Mouse (Mus musculus) forebrain, embryonic 12.5 days (tissue): ENCODE measurements around the gene Steap1. TPM values are rescaled to one million over a fixed set of nuclear protein-coding genes. Genes with fewer than 3 reads are reported as not detected.

Experiments used
- ATAC-seq: fragments of 200-750 bp; cut with Nextera tagmentation; 2 replicates; pipeline ENCODE4 v1.8.0; 2017; ENCODE audit warnings: moderate TSS enrichment; ENCODE audit not compliant: low FRiP score
- H3K27ac ChIP-seq: fragments of 300-500 bp; sonication (generic); 2 replicates; pipeline ENCODE4 v1.5.1; 2016; ENCODE audit warnings: mild to moderate bottlenecking
- H3K27me3 ChIP-seq: fragments of 300-500 bp; sonication (generic); 2 replicates; pipeline ENCODE4 v1.6.1; 2016; ENCODE audit warnings: mild to moderate bottlenecking
- H3K36me3 ChIP-seq: fragments of 300-500 bp; sonication (generic); replicated peaks from 2 replicates; pipeline ENCODE4 v1.6.1; 2016; ENCODE audit warnings: mild to moderate bottlenecking
- H3K4me1 ChIP-seq: fragments of 300-500 bp; sonication (generic); 2 replicates; pipeline ENCODE4 v1.6.1; 2016
- H3K4me2 ChIP-seq: fragments of 300-500 bp; sonication (generic); 2 replicates; pipeline ENCODE4 v1.6.1; 2016; ENCODE audit warnings: mild to moderate bottlenecking, moderate library complexity
- H3K4me3 ChIP-seq: fragments of 300-500 bp; sonication (generic); replicated peaks from 2 replicates; pipeline ENCODE4 v1.5.1; 2016; ENCODE audit warnings: mild to moderate bottlenecking
- H3K9ac ChIP-seq: fragments of 300-500 bp; sonication (generic); 2 replicates; pipeline ENCODE4 v1.6.1; 2016; ENCODE audit warnings: mild to moderate bottlenecking
- H3K9me3 ChIP-seq: fragments of 300-500 bp; sonication (generic); 2 replicates; pipeline ENCODE4 v1.6.1; 2016
- WGBS: fragments of 180-500 bp; shearing (Covaris S2); methylation state at CpG from one replicate; pipeline ENCODE4 v1.1.7; 2016; 5-methylcytosine and 5-hydroxymethylcytosine counted together
- polyA plus RNA-seq: library from polyadenylated mRNA; unstranded; fragments of >200 nt; fragmentation: Nextera tagmentation; extraction: Ambion mirVana; gene quantifications from 2 replicates; pipeline ENCODE4 v1.2.1, GENCODE M21; 2016

Gene Steap1
- 3.7 and 4.3 TPM in 2 replicates for polyA plus RNA-seq

GRCm38 (mm10) chr5:5748866-5749682 is at the start of gene Steap1:
Gene Steap1, minus strand, starts transcription at chr5:5749326.
- peak; percentile 95 for ATAC-seq
- H3K27ac ChIP-seq, result no peak within 1 kb of the TSS
- under 1% methylated on average over 70 of the region's 75 CpGs for WGBS

DNA sequence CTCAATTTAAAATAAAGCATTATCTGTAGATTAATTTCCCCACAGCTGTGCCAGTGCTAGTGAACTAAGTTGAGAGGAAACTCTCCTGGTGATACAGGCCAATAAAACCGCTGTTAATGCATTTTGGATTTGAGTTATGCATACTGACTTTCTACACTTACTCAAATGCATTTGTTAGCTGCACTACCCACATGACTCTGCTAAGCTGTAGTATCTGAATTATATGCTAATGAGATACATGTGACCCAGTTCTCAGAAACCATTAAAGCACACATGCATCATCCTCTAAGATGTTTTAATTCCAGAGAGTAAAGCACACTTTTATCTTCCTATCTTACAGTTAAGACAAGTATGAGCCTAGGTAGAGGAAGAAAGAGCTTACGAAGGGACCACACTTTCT is 38.0 kb upstream of the Steap1 start:
- 88% methylated on average over 2 of the region's 2 CpGs for WGBS
- no peak for ATAC-seq
- H3K9ac ChIP-seq, result no peak overlapping the region
- H3K27me3 ChIP-seq, result no peaks in the 10 kb centered on the region
- no peak overlapping the region for H3K4me2 ChIP-seq
- H3K9me3 ChIP-seq, result no peaks in the 10 kb centered on the region
- H3K4me1 ChIP-seq, result no peaks in the 10 kb centered on the region
- no peak overlapping the region for H3K27ac ChIP-seq
- no peaks in the 10 kb centered on the region for H3K36me3 ChIP-seq
- no peak overlapping the region for H3K4me3 ChIP-seq

More at GRCm38 (mm10) chr5:5748866-5749682, at the start of gene Steap1:
- H3K4me2 ChIP-seq, result peak within 1 kb of the TSS; percentile 92
- no peaks in the 10 kb centered on the region for H3K36me3 ChIP-seq
- peaks cover 10% of the 10 kb centered on the region for H3K27me3 ChIP-seq
- peaks cover 7% of the 10 kb centered on the region; the same call in 1 of the 2 replicates for H3K4me1 ChIP-seq
- H3K9me3 ChIP-seq, result no peaks in the 10 kb centered on the region
- peak within 1 kb of the TSS; percentile 63 for H3K4me3 ChIP-seq
- H3K9ac ChIP-seq, result peak within 1 kb of the TSS; percentile 59

GRCm38 (mm10) chr5:5756392-5757019 is 7.4 kb upstream of the Steap1 start:
- H3K9me3 ChIP-seq, result no peaks in the 10 kb centered on the region
- WGBS, result 72% methylated on average over 3 of the region's 3 CpGs
- H3K9ac ChIP-seq, result no peak overlapping the region
- H3K4me2 ChIP-seq, result no peak overlapping the region
- H3K4me1 ChIP-seq, result no peaks in the 10 kb centered on the region
- no peaks in the 10 kb centered on the region for H3K36me3 ChIP-seq
- no peak overlapping the region for H3K4me3 ChIP-seq
- ATAC-seq, result no peak
- no peaks in the 10 kb centered on the region for H3K27me3 ChIP-seq
- no peak overlapping the region for H3K27ac ChIP-seq

DNA sequence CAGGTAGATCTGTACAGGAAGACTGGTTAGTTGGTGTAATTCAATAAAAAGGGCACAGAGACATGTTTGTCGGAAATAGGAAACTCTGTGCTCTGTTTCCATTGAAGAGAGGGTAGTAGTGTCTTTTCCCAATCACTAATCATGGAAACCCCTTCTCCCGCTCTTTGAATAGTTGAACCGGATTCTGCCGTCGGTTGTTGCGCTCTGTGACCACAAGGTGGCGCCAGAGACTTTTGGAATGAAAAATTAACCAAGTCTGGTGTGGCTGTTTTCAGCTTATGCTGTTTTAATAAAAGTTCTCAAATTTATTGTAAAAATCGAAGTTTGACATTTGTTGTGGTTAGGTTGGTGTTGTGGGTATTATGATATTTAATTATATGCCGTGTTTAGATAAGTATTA is 5.9 kb upstream of the Steap1 start:
- ATAC-seq, result peak; percentile 14; the same call in 1 of the 2 replicates
- peaks cover 3% of the 10 kb centered on the region; the same call in 1 of the 2 replicates for H3K27me3 ChIP-seq
- H3K9ac ChIP-seq, result no peak overlapping the region
- no peak overlapping the region for H3K27ac ChIP-seq
- no peaks in the 10 kb centered on the region for H3K9me3 ChIP-seq
- H3K36me3 ChIP-seq, result no peaks in the 10 kb centered on the region
- H3K4me1 ChIP-seq, result no peaks in the 10 kb centered on the region
- 2% methylated on average over 9 of the region's 9 CpGs for WGBS
- H3K4me3 ChIP-seq, result no peak overlapping the region
- no peak overlapping the region for H3K4me2 ChIP-seq

- H3K4me1 ChIP-seq, result peaks cover 7% of the 10 kb centered on the region; the same call in 1 of the 2 replicates
- no peaks in the 10 kb centered on the region for H3K9me3 ChIP-seq
- peak overlapping the region; percentile 92 for H3K4me2 ChIP-seq
- peaks cover 10% of the 10 kb centered on the region for H3K27me3 ChIP-seq
- H3K27ac ChIP-seq, result no peak overlapping the region
- H3K9ac ChIP-seq, result peak overlapping the region; percentile 59; the same call in 1 of the 2 replicates
- under 1% methylated on average over 13 of the region's 13 CpGs for WGBS
- H3K36me3 ChIP-seq, result no peaks in the 10 kb centered on the region
- peak; percentile 71 for ATAC-seq
- peak overlapping the region; percentile 63 for H3K4me3 ChIP-seq
These were observed 671 bp upstream of the Steap1 start for GRCm38 (mm10) chr5:5749772-5750222.

DNA sequence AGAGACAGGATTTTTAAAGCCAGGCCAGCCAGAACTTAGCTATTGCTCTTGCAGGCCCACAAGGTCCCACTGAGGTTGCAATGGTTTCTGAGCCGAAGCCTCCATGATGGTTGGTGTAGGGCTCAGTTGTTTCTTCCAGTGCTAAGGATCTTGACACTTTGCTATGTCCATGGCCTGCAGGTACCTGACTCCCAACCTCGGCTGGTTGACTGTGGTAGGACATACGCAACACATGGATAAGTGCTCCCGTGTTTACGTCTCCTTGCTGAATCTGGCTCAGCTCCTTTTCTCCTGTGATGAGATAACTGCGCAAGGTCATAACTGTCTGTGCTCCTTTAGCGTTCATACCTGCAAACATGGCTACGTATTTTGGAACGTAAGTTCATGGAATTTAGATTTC is 14.7 kb downstream of the Steap1 start:
- H3K36me3 ChIP-seq, result no peaks in the 10 kb centered on the region
- H3K27ac ChIP-seq, result no peak overlapping the region
- H3K27me3 ChIP-seq, result no peaks in the 10 kb centered on the region
- H3K9me3 ChIP-seq, result no peaks in the 10 kb centered on the region
- no peak overlapping the region for H3K4me3 ChIP-seq
- 94% methylated on average over 9 of the region's 9 CpGs for WGBS
- H3K4me1 ChIP-seq, result no peaks in the 10 kb centered on the region; the same call in 1 of the 2 replicates
- H3K4me2 ChIP-seq, result no peak overlapping the region
- ATAC-seq, result no peak
- H3K9ac ChIP-seq, result no peak overlapping the region

GRCm38 (mm10) chr5:5732858-5733257 is 16.3 kb downstream of the Steap1 start:
- Histone ChIP-seq H3K4me3 (no peak overlapping the region), H3K36me3 (no peaks in the 10 kb centered on the region), H3K4me1 (no peaks in the 10 kb centered on the region), H3K9me3 (no peaks in the 10 kb centered on the region), H3K4me2 (no peak overlapping the region), H3K27ac (no peak overlapping the region), H3K27me3 (no peaks in the 10 kb centered on the region), H3K9ac (no peak overlapping the region)
- no peak for ATAC-seq
- WGBS, result 86% methylated on average over 2 of the region's 2 CpGs

DNA sequence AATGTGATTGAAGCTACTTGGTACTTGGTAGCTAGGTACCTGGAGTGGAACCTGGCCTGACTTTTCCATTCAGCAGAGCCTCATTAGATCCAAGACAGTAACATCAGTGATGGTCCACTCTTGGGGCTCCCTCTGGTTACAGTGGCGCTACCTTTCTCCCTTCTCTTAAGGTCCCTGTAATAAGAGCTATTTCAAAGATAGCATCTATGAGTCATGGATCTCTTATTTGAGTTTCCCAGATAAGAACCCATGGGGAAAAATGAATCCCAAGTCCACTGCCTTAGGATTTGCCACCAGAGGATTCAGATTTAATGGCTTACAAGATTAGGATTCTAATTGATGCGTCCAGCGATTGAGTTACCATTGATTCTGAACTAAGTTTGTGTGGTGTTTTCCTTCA is 16.9 kb downstream of the Steap1 start:
- Histone ChIP-seq H3K4me2 (no peak overlapping the region), H3K9ac (no peak overlapping the region), H3K27me3 (no peaks in the 10 kb centered on the region), H3K36me3 (no peaks in the 10 kb centered on the region), H3K27ac (no peak overlapping the region), H3K4me1 (no peaks in the 10 kb centered on the region), H3K4me3 (no peak overlapping the region), H3K9me3 (no peaks in the 10 kb centered on the region)
- WGBS, result 88% methylated on average over 3 of the region's 3 CpGs
- no peak for ATAC-seq

- H3K4me3 ChIP-seq, result no peak overlapping the region
- 94% methylated on average over 4 of the region's 4 CpGs for WGBS
- H3K36me3 ChIP-seq, result no peaks in the 10 kb centered on the region
- H3K27ac ChIP-seq, result no peak overlapping the region
- no peaks in the 10 kb centered on the region for H3K9me3 ChIP-seq
- no peak for ATAC-seq
- no peak overlapping the region for H3K4me2 ChIP-seq
- no peaks in the 10 kb centered on the region for H3K4me1 ChIP-seq
- H3K9ac ChIP-seq, result no peak overlapping the region
- H3K27me3 ChIP-seq, result no peaks in the 10 kb centered on the region
These were observed 19.2 kb downstream of the Steap1 start for GRCm38 (mm10) chr5:5729904-5730303.

DNA sequence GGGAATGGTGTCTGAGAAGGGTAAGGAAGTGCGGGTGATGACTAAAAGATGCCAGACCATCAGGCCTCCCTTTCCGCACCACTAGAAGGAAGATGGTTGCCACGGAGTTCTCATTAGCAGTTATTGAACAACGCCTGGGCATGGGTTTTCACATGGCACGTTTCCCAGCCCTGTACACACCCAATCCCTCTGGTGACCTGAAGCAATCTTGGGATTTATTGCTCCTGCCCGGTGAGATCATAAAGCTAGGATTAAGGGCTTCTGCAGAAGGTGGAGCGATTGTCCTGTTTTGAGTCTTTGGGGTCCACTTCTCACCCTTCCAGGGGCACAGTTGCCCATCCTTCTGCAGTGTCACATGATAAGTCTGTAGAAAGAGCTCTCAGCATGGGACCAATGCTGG is 26.9 kb downstream of the Steap1 start:
- Histone ChIP-seq H3K4me3 (no peak overlapping the region), H3K4me2 (no peak overlapping the region), H3K27ac (no peak overlapping the region), H3K36me3 (no peaks in the 10 kb centered on the region), H3K4me1 (no peaks in the 10 kb centered on the region), H3K9me3 (no peaks in the 10 kb centered on the region), H3K27me3 (no peaks in the 10 kb centered on the region), H3K9ac (no peak overlapping the region)
- WGBS, result 91% methylated on average over 7 of the region's 7 CpGs
- ATAC-seq, result no peak

DNA sequence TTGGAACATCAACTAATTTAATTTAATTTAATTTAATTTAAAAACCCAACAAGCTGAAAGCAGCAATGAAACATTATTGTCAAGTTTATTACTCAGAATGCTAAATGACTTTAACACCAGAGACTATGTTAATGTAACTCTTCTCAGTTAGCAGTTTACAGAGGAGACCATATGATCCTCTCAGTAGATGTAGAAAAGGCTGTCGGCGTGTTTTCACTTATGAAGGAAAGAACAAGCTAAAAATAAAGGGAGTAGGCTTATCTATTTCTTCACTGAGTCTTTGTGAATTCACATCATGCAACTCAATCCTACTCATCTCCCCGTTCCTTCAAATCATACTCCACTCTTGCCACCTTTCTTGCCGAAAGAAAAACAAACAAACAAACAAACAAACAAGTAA is 38.1 kb downstream of the Steap1 start:
- no peak for ATAC-seq
- H3K4me1 ChIP-seq, result no peaks in the 10 kb centered on the region
- no peak overlapping the region for H3K4me2 ChIP-seq
- no peak overlapping the region for H3K4me3 ChIP-seq
- H3K27ac ChIP-seq, result no peak overlapping the region
- no peaks in the 10 kb centered on the region for H3K9me3 ChIP-seq
- 91% methylated on average over 4 of the region's 4 CpGs for WGBS
- H3K9ac ChIP-seq, result no peak overlapping the region
- H3K36me3 ChIP-seq, result no peaks in the 10 kb centered on the region
- H3K27me3 ChIP-seq, result no peaks in the 10 kb centered on the region

DNA sequence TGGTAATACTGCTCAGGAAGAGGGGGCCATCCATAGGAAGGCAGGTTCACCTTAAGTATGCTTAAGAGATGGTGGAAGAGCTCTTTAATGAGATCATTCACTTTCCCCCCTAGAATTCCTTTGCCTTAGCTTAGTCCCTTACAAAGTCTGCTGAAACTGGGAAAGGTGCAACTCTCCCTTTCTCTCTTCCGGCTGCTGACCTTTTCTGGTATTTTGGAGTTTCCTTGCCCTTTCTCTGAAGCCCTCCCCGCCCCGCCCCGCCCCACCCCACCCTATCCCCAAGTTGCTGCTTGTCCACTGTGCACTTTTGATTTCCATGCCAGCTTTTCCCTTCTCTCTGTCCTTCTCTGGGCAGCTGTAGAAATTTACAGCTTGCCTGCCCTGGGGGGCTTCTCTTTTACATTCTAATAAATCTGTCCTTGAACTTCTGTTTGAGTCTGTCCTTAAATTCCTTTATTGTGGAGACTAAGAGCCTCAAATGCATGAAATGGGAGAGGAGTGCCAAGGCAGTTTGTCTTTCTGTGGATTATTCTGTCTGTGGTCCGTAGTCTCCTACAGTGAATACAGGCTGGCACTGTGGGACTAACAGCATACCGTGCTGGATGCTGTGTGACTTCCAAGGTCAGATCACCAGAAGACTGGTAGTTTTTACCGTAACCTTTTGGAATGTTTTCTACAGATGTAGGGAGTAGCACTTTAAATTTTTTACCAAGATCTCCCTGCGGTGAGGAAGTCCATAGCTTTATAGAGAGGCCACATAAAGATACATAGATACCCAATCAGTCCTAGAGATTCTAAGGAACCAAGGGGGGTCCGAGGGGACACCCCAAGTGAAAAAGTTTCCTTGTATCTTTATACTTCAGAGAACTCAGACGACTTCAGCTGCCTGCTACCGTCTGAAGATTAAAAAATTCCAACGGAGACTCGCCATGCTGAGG is 41.5 kb downstream of the Steap1 start:
- Histone ChIP-seq H3K27ac (no peak overlapping the region), H3K4me2 (no peak overlapping the region), H3K4me3 (no peak overlapping the region), H3K9me3 (no peaks in the 10 kb centered on the region), H3K9ac (no peak overlapping the region), H3K36me3 (no peaks in the 10 kb centered on the region), H3K27me3 (no peaks in the 10 kb centered on the region), H3K4me1 (no peaks in the 10 kb centered on the region)
- WGBS, result 66% methylated on average over 13 of the region's 13 CpGs
- no peak for ATAC-seq
